Mouse (Mus musculus) R1 (cell line): ENCODE results near the gene Calcoco1.
"Not testable (repeated sequence)": the region's sequence is repeated elsewhere in the genome, so short reads cannot be mapped to it uniquely, and the experiment has no call there.

Experiments used
- DNase-seq: peaks from one replicate; pipeline ENCODE4 v3.0.0-alpha.2; 2018; ENCODE audit warnings: low read depth, low spot score

Gene Calcoco1

DNA sequence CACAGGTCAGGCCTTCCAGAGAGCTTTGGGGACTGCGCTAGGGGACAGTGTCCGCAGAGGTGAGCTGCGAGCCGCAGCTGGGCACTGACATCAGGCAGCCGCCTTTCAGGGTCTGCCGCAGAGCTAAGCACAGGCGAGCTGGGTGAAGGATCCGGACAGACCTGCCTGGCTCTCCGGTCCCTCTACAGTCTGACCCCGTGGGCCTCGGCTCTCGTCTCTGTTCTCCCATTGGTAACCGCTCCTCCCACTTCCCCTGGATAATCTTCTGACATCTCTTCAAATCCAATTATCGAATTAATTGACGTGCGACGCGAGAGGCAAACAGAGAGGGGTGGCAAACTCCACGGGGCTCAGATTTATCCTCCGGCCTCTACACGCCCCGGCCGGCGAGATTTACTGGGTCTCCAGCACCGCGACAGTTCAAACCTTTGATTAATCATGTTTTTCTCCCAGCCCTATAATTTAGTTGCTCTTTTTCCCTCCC is 29.6 kb downstream of the Calcoco1 start:
- peak; percentile 50 for DNase-seq

DNA sequence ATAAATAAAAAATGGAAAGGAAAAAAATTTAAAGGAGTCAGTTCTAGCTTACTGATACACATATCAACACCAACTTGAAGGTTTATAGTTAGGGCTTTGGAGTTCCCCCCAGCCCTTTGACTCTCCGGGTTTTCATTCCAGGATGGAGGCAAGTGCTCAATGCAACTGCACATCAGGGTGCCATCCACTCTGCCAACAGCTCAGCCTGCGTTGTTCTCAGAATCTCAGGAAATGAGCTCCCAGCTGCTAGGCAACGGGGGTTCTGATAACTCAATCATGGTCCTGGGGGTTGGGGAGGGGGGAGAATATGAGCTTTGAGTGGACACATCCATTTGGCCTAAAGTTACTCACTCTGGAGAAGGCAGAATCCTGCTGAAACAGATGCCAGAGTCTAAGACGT is 36.2 kb downstream of the Calcoco1 start:
- no peak for DNase-seq

DNA sequence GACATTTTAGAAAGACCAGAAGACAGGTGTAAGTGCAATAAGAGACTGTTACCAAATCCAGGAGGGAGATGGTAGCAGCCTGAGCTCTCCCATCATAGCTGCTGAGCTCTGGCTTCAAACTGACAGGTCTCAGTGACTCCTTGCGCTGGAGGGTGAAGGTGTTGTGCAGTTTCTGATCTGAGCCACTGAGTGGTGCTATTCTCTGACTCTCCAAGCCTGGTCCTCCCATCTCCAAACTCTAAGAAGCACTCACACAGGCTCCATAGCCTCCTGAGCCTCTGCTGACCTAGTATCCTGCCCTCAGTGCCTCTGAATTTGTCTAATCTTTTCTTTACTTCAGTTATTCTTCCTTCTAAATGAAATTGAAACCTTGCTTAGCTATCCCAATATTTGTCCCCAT is 38.3 kb downstream of the Calcoco1 start:
- DNase-seq = peak; percentile 71

DNA sequence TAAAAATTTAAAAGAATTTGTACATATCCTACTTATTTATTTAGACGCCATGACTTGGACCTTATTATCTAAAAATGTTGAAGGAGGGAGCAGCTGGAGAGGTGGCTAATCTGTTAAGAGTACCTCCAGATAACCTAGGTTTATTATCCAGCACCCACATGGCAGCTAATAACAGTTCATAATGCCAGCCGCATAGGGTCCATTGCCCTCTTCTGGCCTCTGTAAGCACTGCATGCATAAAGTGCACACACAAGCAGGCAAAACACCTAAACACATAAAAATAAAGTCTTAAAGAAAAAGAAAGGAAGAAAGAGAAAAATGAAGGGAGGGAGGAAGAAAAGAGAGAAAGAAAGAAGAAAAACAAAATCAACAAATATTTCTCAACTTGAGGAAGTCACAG is 45.6 kb downstream of the Calcoco1 start:
- peak; percentile 72 for DNase-seq

DNA sequence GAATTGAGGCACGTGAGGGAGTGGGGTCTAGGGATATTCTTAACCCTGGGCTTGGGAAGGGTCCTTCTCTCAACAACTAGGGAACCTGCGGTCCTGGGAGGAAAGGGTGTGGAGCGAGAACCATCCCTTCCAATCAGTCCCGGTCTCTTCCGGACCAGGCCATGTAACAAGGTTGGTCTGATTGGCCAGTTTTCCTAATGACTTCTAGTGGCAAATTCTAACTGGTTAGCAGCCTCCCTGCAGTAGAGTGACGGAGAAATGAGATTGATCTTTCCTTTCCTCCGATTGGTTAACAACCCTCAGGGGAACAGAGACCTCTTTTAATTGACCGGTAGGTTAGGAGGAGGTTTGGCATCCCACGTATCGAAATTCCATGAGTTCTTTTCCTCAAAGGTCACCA is 48.4 kb downstream of the Calcoco1 start:
- peak; percentile 97 for DNase-seq

DNA sequence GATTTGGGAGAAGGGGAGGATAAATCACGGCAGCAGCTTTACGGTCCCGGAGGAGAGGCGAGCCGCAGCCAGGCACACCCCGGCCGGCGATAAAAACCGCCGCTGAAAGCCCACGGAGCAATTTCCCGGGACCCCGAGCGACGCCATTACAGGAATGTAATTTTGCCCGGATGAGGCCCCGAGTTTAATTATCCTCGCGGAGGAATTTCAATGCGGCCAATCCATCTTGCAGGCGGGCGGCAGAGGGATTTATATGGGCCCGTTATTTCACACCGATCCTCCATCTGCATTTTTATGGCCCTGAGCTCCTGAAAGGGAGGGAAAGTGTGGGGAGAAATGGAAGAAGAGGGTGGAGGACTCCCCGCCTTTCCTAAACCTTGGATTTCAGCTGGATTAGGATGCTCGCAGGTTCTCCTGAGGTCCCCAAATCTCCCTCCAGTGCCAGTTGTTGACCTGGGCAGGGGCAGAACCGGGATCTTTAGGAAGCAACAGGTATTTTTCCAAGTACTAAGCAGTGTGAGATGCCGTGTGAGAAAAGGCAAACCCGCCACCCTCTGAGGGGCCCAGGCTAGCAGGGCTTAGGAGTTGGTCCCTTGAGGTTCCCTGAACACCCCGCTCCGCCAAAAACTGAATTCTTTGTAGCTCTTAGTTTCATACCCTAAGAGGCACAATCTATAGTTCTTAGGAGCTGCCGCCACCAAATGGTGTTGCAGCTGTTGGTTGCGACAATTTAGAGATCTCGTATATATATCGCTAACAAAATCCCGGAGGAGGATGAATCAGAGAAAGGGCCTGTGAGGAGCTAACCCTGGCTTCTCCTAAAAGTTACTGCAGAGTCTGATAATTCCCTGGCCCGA is 49.5 kb downstream of the Calcoco1 start, which contains the start of gene Atp5g2:
Atp5g2 (minus strand) TSS at position 138 of the 857 bp plus-strand sequence.
- peak; percentile 65 for DNase-seq

DNA sequence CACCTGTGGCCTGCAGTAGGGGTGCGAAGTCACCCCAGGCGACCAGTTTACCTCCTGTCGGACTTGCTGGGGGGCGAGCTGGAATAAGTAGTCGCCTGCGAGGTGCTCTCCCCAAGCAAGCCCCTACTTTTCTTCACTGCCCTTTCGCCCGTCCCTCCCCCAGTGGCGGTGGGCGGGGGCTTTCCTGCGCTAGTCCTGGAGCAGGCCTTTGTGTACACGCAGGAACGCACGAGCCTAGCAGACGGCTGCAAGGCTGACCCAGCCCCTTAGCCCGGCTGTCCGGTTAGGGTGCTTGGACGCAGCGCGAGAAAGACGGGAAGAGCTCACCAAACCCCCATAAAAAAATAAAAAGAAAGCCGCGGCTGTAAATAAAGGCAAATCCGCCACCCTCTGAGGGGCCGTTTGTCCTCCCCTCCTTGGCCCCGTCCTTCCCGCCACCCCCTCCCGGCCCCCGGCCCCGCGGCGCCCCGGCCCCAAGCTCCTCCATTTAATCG is 50.2 kb downstream of the Calcoco1 start:
- DNase-seq = peak; percentile 95

DNA sequence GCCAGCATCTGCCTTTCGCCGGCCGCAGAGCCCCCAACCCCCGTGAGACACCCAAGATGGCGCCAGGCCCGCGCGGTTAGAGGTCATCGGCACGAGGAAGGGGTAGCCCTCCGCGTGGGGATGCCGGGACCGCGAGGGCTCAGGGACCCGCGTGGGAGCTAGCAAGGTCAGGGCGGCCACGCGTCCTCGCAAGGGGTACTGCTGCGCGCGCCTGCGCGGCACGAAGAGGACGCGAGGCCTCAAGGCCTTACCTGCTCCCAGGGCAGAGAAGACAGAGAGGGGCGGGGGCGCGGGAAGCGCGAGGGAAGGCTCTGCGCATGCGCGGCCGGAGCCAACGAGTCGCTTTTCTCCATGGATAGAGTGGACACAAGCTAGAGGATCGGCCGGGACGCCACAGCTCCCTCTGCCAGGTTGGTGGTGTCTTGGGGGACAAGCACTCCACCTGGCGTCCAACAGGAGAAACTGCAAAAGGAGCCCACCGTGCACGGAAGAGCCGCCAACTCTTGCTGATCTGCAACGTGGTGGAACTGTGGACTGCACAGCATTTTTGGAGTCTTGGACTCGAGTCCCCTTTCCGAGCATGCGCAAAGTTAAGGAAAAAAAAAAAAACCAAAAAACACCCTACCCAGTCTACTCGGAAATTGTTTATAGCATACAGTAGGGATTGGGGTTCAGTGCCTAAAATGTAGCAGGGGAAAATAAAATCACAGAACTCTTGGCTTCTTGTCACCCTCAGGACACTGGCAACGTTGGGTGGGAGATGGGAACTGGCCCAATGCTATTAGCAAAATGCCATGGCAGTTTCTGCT is 51.0 kb downstream of the Calcoco1 start:
- peak; percentile 100 for DNase-seq

DNA sequence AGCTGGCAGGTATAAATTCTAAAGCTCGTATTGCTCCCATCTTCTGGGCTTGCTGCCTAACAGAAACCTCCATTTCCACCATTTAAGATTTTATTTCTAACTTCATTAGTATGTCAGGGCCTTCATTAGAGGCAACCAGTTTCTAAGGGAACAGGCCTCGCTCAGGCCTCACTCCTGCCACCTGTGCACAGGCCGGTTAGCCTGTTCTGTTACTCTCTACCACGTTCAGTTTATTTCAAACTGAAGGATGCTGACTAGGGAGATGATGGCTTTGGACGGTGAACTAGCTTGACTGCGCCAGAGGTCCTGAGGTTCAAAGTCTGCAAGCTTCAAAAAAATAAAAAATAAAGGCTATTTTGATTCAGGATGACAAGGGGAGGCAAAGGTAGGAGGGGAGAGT is 51.7 kb downstream of the Calcoco1 start:
- peak; percentile 43 for DNase-seq

DNA sequence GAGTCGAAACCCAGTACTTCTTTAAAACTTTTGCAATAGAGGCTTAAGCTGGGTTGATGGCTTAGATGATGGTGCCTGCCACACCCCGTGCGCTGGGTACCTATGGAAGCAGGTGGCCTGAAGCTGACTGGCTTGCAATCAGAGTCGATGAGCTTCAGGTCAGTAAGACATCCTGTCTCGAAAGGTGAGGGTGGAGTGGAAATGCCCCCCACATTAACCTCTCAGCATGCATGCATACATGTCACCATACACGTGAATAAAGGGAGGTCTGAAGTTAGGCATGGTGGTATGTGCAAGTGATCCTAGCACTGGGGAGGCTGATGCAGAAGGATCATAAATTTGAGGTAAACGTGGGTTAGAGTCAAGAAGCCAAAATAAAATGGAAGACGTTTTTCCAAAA is 52.4 kb downstream of the Calcoco1 start:
- no peak for DNase-seq

DNA sequence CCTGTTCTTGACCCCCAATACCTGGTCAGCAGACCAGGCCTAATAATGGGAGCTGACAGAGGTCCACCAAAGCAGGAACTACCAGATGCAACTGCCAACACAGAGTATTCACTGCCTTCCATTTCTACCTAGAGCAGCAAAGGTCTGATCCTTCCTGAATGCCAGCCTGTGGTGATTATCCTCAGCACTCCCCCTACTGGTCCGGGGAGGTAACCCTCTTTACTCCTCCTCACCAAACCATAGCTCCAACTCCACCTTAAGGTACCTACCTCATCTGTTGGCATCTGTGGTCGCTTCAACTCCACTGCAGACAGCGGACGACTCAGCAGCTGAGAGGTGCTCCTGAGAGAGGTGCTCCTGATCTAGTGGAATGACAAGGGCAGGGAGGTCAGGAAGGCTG is 56.5 kb downstream of the Calcoco1 start:
- DNase-seq = peak; percentile 85

DNA sequence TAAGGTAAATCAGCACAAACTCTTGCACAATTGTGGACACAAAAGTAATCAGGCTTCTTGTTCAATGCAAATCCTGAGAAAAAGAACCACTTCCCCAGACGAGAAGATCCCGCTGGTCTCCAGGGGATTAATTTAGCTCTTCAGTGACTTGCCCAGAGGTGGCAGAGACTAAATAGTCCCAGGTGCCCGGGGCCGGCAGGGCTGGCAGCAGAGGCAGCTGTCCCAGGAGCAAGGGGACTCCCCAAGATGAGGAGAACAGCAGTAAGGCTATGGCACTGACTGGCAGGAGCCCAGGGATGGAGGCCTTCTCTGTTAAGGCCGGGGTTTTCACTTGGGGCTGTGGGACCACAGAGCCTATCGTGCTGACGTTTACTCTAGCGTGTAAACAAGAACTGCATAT is 58.2 kb downstream of the Calcoco1 start:
- no peak for DNase-seq

DNA sequence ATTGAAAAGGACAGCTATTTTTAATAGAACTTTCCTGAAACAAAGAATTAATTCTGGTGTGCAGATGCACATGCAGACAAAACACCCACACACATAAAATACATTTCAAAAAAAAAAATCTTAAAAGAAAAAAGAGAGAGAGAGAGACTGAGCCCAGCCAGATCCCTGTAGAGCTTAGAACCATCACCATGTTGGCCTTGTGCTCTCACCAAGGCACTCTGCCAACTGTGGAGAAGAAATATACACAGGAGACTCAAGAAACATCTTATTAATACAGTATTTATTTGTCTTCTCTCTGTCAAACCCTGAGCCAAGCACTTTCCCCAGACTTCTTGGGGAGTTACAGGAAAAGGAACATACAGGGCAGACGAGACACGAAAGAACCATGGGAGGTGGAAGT is 59.4 kb downstream of the Calcoco1 start:
- not testable (repeated sequence) for DNase-seq

DNA sequence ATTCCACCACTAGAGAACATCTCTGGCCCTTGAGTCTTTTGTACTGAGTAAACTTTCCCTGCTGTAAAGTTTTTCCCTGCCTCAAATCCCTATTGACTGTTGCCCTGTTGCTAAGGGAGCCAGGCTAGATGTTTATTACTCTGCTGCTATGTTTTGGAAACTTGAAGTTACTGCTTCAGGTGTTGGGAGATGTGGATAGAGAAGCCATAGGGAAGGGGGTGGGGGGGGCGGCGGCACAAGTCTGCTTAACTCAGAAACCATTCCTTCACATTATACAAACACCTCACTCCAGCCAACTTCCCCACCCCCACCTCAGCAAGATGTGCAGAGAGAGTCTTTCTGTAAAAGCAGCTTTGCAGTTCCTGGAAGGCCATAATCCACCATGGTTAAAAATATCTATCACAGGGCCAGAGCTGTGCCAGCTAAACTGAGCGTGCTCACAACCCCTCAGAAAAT is 64.0 kb downstream of the Calcoco1 start:
- DNase-seq = no peak
